Mouse (Mus musculus): ENCODE data around the gene Rpl5.
"Not testable (repeated sequence)": the region's sequence is repeated elsewhere in the genome, so short reads cannot be mapped to it uniquely, and the experiment has no call there.

Gene Rpl5

GRCm38 (mm10) chr5:107900206-107901013, at the start of gene Rpl5:
TSS of gene Rpl5 (plus strand) at chr5:107900502.
- peak; percentile 94 for DNase-seq

GRCm38 (mm10) chr5:107853807-107854206, 46.5 kb upstream of the Rpl5 start:
- no peak for DNase-seq

GRCm38 (mm10) chr5:107854556-107854955, 45.7 kb upstream of the Rpl5 start:
- no peak for DNase-seq

- DNase-seq: no peak
Observed at GRCm38 (mm10) chr5:107855546-107855945, 44.8 kb upstream of the Rpl5 start.

GRCm38 (mm10) chr5:107858963-107859362, 41.3 kb upstream of the Rpl5 start:
- no peak for DNase-seq

GRCm38 (mm10) chr5:107863971-107864370, 36.3 kb upstream of the Rpl5 start:
- DNase-seq: no peak

- no peak for DNase-seq
Observed at GRCm38 (mm10) chr5:107866127-107867126, 33.9 kb upstream of the Rpl5 start.

GRCm38 (mm10) chr5:107867970-107868904, 32.1 kb upstream of the Rpl5 start:
- peak; percentile 30 for DNase-seq

GRCm38 (mm10) chr5:107868905-107869424, 31.3 kb upstream of the Rpl5 start:
- peak; percentile 93 for DNase-seq

- DNase-seq: no peak
Observed at GRCm38 (mm10) chr5:107869701-107870100, 30.6 kb upstream of the Rpl5 start.

- no peak for DNase-seq
Observed at GRCm38 (mm10) chr5:107873330-107873729, 27.0 kb upstream of the Rpl5 start.

GRCm38 (mm10) chr5:107873886-107874302, 26.4 kb upstream of the Rpl5 start:
- no peak for DNase-seq

GRCm38 (mm10) chr5:107874561-107875260, 25.6 kb upstream of the Rpl5 start, which contains the start of gene Evi5:
TSS of gene Evi5 (minus strand) at chr5:107875107.
- DNase-seq: no peak

- DNase-seq: no peak
Observed at GRCm38 (mm10) chr5:107875261-107875611, 25.1 kb upstream of the Rpl5 start.

GRCm38 (mm10) chr5:107877053-107877452, 23.2 kb upstream of the Rpl5 start:
- no peak for DNase-seq

- no peak for DNase-seq
Observed at GRCm38 (mm10) chr5:107880710-107881109, 19.6 kb upstream of the Rpl5 start.

GRCm38 (mm10) chr5:107889994-107890888, 10.1 kb upstream of the Rpl5 start:
- DNase-seq: no peak

- DNase-seq: not testable (repeated sequence)
Observed at GRCm38 (mm10) chr5:107891515-107891914, 8.8 kb upstream of the Rpl5 start.

GRCm38 (mm10) chr5:107894676-107895075, 5.6 kb upstream of the Rpl5 start:
- no peak for DNase-seq

GRCm38 (mm10) chr5:107896265-107896664, 4.0 kb upstream of the Rpl5 start:
- DNase-seq: no peak
